Mouse (Mus musculus): Measurements from ENCODE around the gene Dapk3. TPM values are rescaled to one million over a fixed set of nuclear protein-coding genes. Genes with fewer than 3 reads are reported as not detected.

The Dapk3 gene
- polyA plus RNA-seq (2015; fragmentation: Nextera tagmentation; extraction: Ambion mirVana) = 30.5 and 32.4 TPM in 2 replicates

GRCm38 (mm10) chr10:81182336-81183333, at the start of gene Dapk3:
Gene Dapk3 (plus strand): TSS chr10:81183005.
- Histone ChIP-seq H3K9me3 (replicated peaks; ENCODE audit: control insufficient read depth, low read length) (no peaks in the 10 kb centered on the region), H3K27ac (ENCODE audit: low read length) (peak within 1 kb of the TSS; percentile 93), H3K9ac (ENCODE audit: low read length) (peak within 1 kb of the TSS; percentile 84), H3K27me3 (ENCODE audit: control insufficient read depth, insufficient read depth, low read length) (no peaks in the 10 kb centered on the region), H3K4me3 (replicated peaks; ENCODE audit: low read length) (peak within 1 kb of the TSS; percentile 82), H3K4me1 (ENCODE audit: control insufficient read depth, insufficient read depth, low read length) (peaks cover 38% of the 10 kb centered on the region), H3K4me2 (ENCODE audit: low read depth, low read length) (peak within 1 kb of the TSS; percentile 85), H3K36me3 (ENCODE audit: control insufficient read depth, insufficient read depth, low read length) (peaks cover 41% of the 10 kb centered on the region)
- 4% methylated on average over 53 of the region's 53 CpGs for WGBS
- peak; percentile 94 for ATAC-seq (ENCODE audit: insufficient read depth, low FRiP score)

GRCm38 (mm10) chr10:81134181-81134587, 48.6 kb upstream of the Dapk3 start:
- peak overlapping the region; percentile 100 for H3K27ac ChIP-seq (ENCODE audit: low read length)
- no peak for ATAC-seq (ENCODE audit: insufficient read depth, low FRiP score)
- H3K9ac ChIP-seq (ENCODE audit: low read length) = peak overlapping the region; percentile 54; the same call in 1 of the 2 replicates
- H3K9me3 ChIP-seq (replicated peaks; ENCODE audit: control insufficient read depth, low read length) = no peaks in the 10 kb centered on the region
- no peaks in the 10 kb centered on the region for H3K36me3 ChIP-seq (ENCODE audit: control insufficient read depth, insufficient read depth, low read length)
- H3K27me3 ChIP-seq (ENCODE audit: control insufficient read depth, insufficient read depth, low read length) = no peaks in the 10 kb centered on the region; the same call in 1 of the 2 replicates
- 5% methylated on average over 16 of the region's 16 CpGs for WGBS
- peaks cover 34% of the 10 kb centered on the region for H3K4me1 ChIP-seq (ENCODE audit: control insufficient read depth, insufficient read depth, low read length)
- peak overlapping the region; percentile 96 for H3K4me3 ChIP-seq (replicated peaks; ENCODE audit: low read length)
- peak overlapping the region; percentile 98 for H3K4me2 ChIP-seq (ENCODE audit: low read depth, low read length)

DNA sequence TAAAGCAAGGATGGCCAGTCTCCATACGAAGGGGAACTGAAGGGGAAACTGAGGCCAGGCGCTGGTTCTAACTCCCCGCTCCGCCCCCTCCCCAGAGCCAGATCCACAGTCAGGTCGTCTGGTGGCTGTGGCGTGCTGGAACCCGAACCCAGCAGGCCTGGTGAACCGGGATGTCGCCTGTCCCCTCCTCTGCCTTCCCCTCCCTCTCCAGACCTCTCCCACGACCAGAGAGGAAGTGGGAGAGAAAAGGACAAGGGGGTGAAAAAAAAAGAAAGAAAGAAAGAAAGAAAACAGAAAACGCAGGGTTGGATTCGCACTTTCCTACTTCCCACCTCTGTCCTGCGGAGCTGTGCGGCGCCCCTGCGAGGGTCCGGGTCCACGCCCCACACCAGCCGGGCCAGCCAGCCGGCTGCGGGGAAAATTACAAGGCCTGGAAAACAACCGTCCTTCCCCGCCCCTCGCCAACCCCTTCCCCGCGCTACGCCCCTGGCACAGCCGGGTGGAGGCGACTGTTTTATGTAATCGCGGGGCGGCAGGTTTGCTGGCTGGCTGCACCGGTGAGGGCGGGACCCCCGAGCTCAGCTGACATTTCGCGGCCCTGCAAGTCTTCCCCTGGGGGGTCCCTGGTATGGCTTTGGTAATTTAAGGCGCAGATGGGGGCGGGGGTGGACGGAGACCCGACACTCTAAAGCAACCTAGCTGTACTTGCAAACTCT, 47.7 kb upstream of the Dapk3 start, which contains the start of gene Zbtb7a:
TSS of gene Zbtb7a (plus strand) at position 255 of the 716 bp plus-strand sequence.
- Histone ChIP-seq H3K9ac (ENCODE audit: low read length) (peak within 1 kb of the TSS; percentile 99), H3K27ac (ENCODE audit: low read length) (peak within 1 kb of the TSS; percentile 100), H3K36me3 (ENCODE audit: control insufficient read depth, insufficient read depth, low read length) (no peaks in the 10 kb centered on the region), H3K4me1 (ENCODE audit: control insufficient read depth, insufficient read depth, low read length) (peaks cover 37% of the 10 kb centered on the region), H3K27me3 (ENCODE audit: control insufficient read depth, insufficient read depth, low read length) (no peaks in the 10 kb centered on the region; the same call in 1 of the 2 replicates), H3K9me3 (replicated peaks; ENCODE audit: control insufficient read depth, low read length) (no peaks in the 10 kb centered on the region), H3K4me3 (replicated peaks; ENCODE audit: low read length) (peak within 1 kb of the TSS; percentile 96), H3K4me2 (ENCODE audit: low read depth, low read length) (peak within 1 kb of the TSS; percentile 98)
- ATAC-seq (ENCODE audit: insufficient read depth, low FRiP score) = no peak
- 3% methylated on average over 41 of the region's 41 CpGs for WGBS

DNA sequence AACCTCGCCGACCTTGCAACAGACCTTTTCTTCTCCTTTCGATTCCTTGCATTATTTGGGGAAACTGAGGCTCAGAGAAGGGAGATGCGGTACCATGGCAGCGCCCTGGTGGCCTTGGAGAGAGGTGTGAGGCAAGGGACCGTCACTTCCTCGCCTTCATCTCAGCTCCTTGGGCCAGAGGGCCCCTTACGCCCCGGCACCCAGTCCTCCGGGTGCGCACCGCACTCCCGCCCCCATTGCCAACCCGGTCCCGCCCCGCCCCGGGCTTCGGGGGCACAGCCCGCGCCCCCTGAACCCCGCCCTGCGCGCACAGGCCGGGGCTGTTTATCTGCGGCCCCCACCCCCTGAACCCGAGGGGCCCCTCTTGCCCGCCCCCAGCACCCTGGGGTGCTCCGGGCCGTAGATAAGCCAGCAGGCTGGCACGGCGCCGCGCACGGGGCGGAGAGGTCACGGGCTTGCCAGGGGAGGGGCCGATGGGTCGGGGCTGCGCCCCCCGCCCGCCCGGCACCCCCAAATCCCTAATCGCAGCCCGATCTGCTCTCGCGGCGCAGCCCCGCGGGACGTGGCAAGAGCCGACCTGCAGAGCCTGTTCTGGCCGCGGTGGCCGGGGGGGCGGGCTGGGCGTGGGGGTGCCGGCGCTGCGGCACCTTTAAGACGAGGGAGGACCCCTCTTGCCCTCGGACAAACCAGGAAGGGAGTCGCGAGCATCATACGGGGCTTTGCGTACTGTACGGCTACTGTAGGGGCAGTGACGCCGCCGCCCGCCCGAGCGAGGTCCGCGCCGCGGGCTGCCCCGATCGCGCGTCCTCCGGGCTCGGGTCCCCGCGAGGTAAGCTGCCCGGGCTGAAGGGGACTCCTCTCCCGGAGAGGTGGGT, 46.7 kb upstream of the Dapk3 start:
- Histone ChIP-seq H3K4me1 (ENCODE audit: control insufficient read depth, insufficient read depth, low read length) (peaks cover 45% of the 10 kb centered on the region), H3K27ac (ENCODE audit: low read length) (peak overlapping the region; percentile 100), H3K4me2 (ENCODE audit: low read depth, low read length) (peak overlapping the region; percentile 98), H3K4me3 (replicated peaks; ENCODE audit: low read length) (peak overlapping the region; percentile 96), H3K27me3 (ENCODE audit: control insufficient read depth, insufficient read depth, low read length) (no peaks in the 10 kb centered on the region; the same call in 1 of the 2 replicates), H3K9me3 (replicated peaks; ENCODE audit: control insufficient read depth, low read length) (no peaks in the 10 kb centered on the region), H3K9ac (ENCODE audit: low read length) (peak overlapping the region; percentile 99), H3K36me3 (ENCODE audit: control insufficient read depth, insufficient read depth, low read length) (no peaks in the 10 kb centered on the region; the same call in 1 of the 2 replicates)
- WGBS = under 1% methylated on average over 83 of the region's 86 CpGs
- ATAC-seq (ENCODE audit: insufficient read depth, low FRiP score) = peak; percentile 52

GRCm38 (mm10) chr10:81136706-81137231, 46.0 kb upstream of the Dapk3 start:
- peaks cover 52% of the 10 kb centered on the region for H3K4me1 ChIP-seq (ENCODE audit: control insufficient read depth, insufficient read depth, low read length)
- under 1% methylated on average over 45 of the region's 50 CpGs for WGBS
- no peaks in the 10 kb centered on the region; the same call in 1 of the 2 replicates for H3K36me3 ChIP-seq (ENCODE audit: control insufficient read depth, insufficient read depth, low read length)
- H3K27ac ChIP-seq (ENCODE audit: low read length) = peak overlapping the region; percentile 100
- no peaks in the 10 kb centered on the region; the same call in 1 of the 2 replicates for H3K27me3 ChIP-seq (ENCODE audit: control insufficient read depth, insufficient read depth, low read length)
- peak overlapping the region; percentile 96 for H3K4me3 ChIP-seq (replicated peaks; ENCODE audit: low read length)
- H3K4me2 ChIP-seq (ENCODE audit: low read depth, low read length) = peak overlapping the region; percentile 98
- peak; percentile 7 for ATAC-seq (ENCODE audit: insufficient read depth, low FRiP score)
- H3K9ac ChIP-seq (ENCODE audit: low read length) = peak overlapping the region; percentile 99
- no peaks in the 10 kb centered on the region for H3K9me3 ChIP-seq (replicated peaks; ENCODE audit: control insufficient read depth, low read length)

GRCm38 (mm10) chr10:81137252-81138130, 45.3 kb upstream of the Dapk3 start:
- no peaks in the 10 kb centered on the region for H3K9me3 ChIP-seq (replicated peaks; ENCODE audit: control insufficient read depth, low read length)
- peak overlapping the region; percentile 98 for H3K4me2 ChIP-seq (ENCODE audit: low read depth, low read length)
- H3K27me3 ChIP-seq (ENCODE audit: control insufficient read depth, insufficient read depth, low read length) = no peaks in the 10 kb centered on the region; the same call in 1 of the 2 replicates
- H3K4me3 ChIP-seq (replicated peaks; ENCODE audit: low read length) = peak overlapping the region; percentile 96
- ATAC-seq (ENCODE audit: insufficient read depth, low FRiP score) = peak; percentile 90
- peak overlapping the region; percentile 100 for H3K27ac ChIP-seq (ENCODE audit: low read length)
- H3K4me1 ChIP-seq (ENCODE audit: control insufficient read depth, insufficient read depth, low read length) = peaks cover 56% of the 10 kb centered on the region
- no peaks in the 10 kb centered on the region; the same call in 1 of the 2 replicates for H3K36me3 ChIP-seq (ENCODE audit: control insufficient read depth, insufficient read depth, low read length)
- WGBS = under 1% methylated on average over 74 of the region's 89 CpGs
- H3K9ac ChIP-seq (ENCODE audit: low read length) = peak overlapping the region; percentile 99

- no peaks in the 10 kb centered on the region; the same call in 1 of the 2 replicates for H3K36me3 ChIP-seq (ENCODE audit: control insufficient read depth, insufficient read depth, low read length)
- no peak for ATAC-seq (ENCODE audit: insufficient read depth, low FRiP score)
- H3K4me2 ChIP-seq (ENCODE audit: low read depth, low read length) = peak overlapping the region; percentile 98
- WGBS = 0% methylated on average over 24 of the region's 24 CpGs
- peak overlapping the region; percentile 91 for H3K9ac ChIP-seq (ENCODE audit: low read length)
- no peaks in the 10 kb centered on the region; the same call in 1 of the 2 replicates for H3K27me3 ChIP-seq (ENCODE audit: control insufficient read depth, insufficient read depth, low read length)
- H3K27ac ChIP-seq (ENCODE audit: low read length) = peak overlapping the region; percentile 94
- H3K4me3 ChIP-seq (replicated peaks; ENCODE audit: low read length) = peak overlapping the region; percentile 89
- peaks cover 61% of the 10 kb centered on the region for H3K4me1 ChIP-seq (ENCODE audit: control insufficient read depth, insufficient read depth, low read length)
- no peaks in the 10 kb centered on the region for H3K9me3 ChIP-seq (replicated peaks; ENCODE audit: control insufficient read depth, low read length)
Measured at GRCm38 (mm10) chr10:81138131-81138782, 44.5 kb upstream of the Dapk3 start.
